Mouse (Mus musculus) limb, embryonic 10.5 days (tissue): ENCODE results near the gene Tspan14. TPM values are rescaled to one million over a fixed set of nuclear protein-coding genes. Genes with fewer than 3 reads are reported as not detected.

Experiments
- DNase-seq: peaks from one replicate; pipeline ENCODE4 v3.0.0-alpha.2; 2017; ENCODE audit warnings: low spot score
- H3K27ac ChIP-seq: fragments of 300-500 bp; sonication (generic); 2 replicates; pipeline ENCODE4 v1.5.1; 2016; ENCODE audit warnings: mild to moderate bottlenecking
- H3K27me3 ChIP-seq: fragments of 300-500 bp; sonication (generic); 2 replicates; pipeline ENCODE4 v1.6.1; 2016; ENCODE audit warnings: low read depth, mild to moderate bottlenecking; ENCODE audit not compliant: poor library complexity, severe bottlenecking
- H3K36me3 ChIP-seq: fragments of 300-500 bp; sonication (generic); 2 replicates; pipeline ENCODE4 v1.6.1; 2016; ENCODE audit warnings: mild to moderate bottlenecking, moderate library complexity
- H3K4me1 ChIP-seq: fragments of 300-500 bp; sonication (generic); 2 replicates; pipeline ENCODE4 v1.6.1; 2016
- H3K4me3 ChIP-seq: fragments of 300-500 bp; sonication (generic); 2 replicates; pipeline ENCODE4 v1.5.1; 2016; ENCODE audit warnings: mild to moderate bottlenecking, moderate library complexity
- H3K9me3 ChIP-seq: fragments of 300-500 bp; sonication (generic); replicated peaks from 2 replicates; pipeline ENCODE4 v1.6.1; 2016; ENCODE audit warnings: mild to moderate bottlenecking
- WGBS: fragments of 180-500 bp; shearing (Covaris S2); methylation state at CpG from one replicate; pipeline ENCODE4 v1.1.7; 2016; 5-methylcytosine and 5-hydroxymethylcytosine counted together
- polyA plus RNA-seq: library from polyadenylated mRNA; unstranded; fragments of >200 nt; fragmentation: Nextera tagmentation; extraction: Ambion mirVana; gene quantifications from 2 replicates; pipeline ENCODE4 v1.2.1, GENCODE M21; 2016

Gene Tspan14
- polyA plus RNA-seq, 1 experiment from 2014 or later = 77.6 TPM

GRCm38 (mm10) chr14:40943802-40944201 is 22.8 kb downstream of the Tspan14 start:
- no peak overlapping the region for H3K4me3 ChIP-seq
- no peak overlapping the region for H3K27ac ChIP-seq
- H3K36me3 ChIP-seq = peaks cover 31% of the 10 kb centered on the region
- 74% methylated on average over 2 of the region's 2 CpGs for WGBS
- no peaks in the 10 kb centered on the region for H3K27me3 ChIP-seq
- H3K9me3 ChIP-seq = no peaks in the 10 kb centered on the region
- H3K4me1 ChIP-seq = peaks cover 7% of the 10 kb centered on the region
- no peak for DNase-seq

- peaks cover 21% of the 10 kb centered on the region for H3K36me3 ChIP-seq
- no peak overlapping the region for H3K27ac ChIP-seq
- no peaks in the 10 kb centered on the region for H3K4me1 ChIP-seq
- no peaks in the 10 kb centered on the region for H3K9me3 ChIP-seq
- H3K27me3 ChIP-seq = no peaks in the 10 kb centered on the region
- DNase-seq = no peak
- H3K4me3 ChIP-seq = no peak overlapping the region
- 90% methylated on average over 2 of the region's 2 CpGs for WGBS
Measured at GRCm38 (mm10) chr14:40942429-40942828, 24.2 kb downstream of the Tspan14 start.

GRCm38 (mm10) chr14:40938380-40938987 is 28.1 kb downstream of the Tspan14 start:
- no peaks in the 10 kb centered on the region for H3K9me3 ChIP-seq
- no peak overlapping the region for H3K4me3 ChIP-seq
- peaks cover 5% of the 10 kb centered on the region; the same call in 1 of the 2 replicates for H3K4me1 ChIP-seq
- 90% methylated on average over 11 of the region's 11 CpGs for WGBS
- no peak for DNase-seq
- no peaks in the 10 kb centered on the region for H3K27me3 ChIP-seq
- H3K36me3 ChIP-seq = peaks cover 5% of the 10 kb centered on the region
- no peak overlapping the region for H3K27ac ChIP-seq

- H3K36me3 ChIP-seq = peaks cover 11% of the 10 kb centered on the region
- DNase-seq = no peak
- 89% methylated on average over 4 of the region's 4 CpGs for WGBS
- no peak overlapping the region for H3K4me3 ChIP-seq
- no peaks in the 10 kb centered on the region for H3K27me3 ChIP-seq
- H3K4me1 ChIP-seq = peaks cover 8% of the 10 kb centered on the region
- H3K27ac ChIP-seq = no peak overlapping the region
- H3K9me3 ChIP-seq = no peaks in the 10 kb centered on the region
Measured at GRCm38 (mm10) chr14:40937052-40937451, 29.6 kb downstream of the Tspan14 start.

GRCm38 (mm10) chr14:40935481-40935880 is 31.1 kb downstream of the Tspan14 start:
- no peak for DNase-seq
- H3K9me3 ChIP-seq = no peaks in the 10 kb centered on the region
- WGBS = 90% methylated on average over 1 of the region's 1 CpGs
- H3K4me1 ChIP-seq = peaks cover 21% of the 10 kb centered on the region
- no peak overlapping the region for H3K27ac ChIP-seq
- no peaks in the 10 kb centered on the region for H3K27me3 ChIP-seq
- peaks cover 11% of the 10 kb centered on the region for H3K36me3 ChIP-seq
- no peak overlapping the region for H3K4me3 ChIP-seq

GRCm38 (mm10) chr14:40935054-40935453 is 31.6 kb downstream of the Tspan14 start:
- no peak overlapping the region for H3K4me3 ChIP-seq
- no peak for DNase-seq
- peaks cover 21% of the 10 kb centered on the region for H3K4me1 ChIP-seq
- H3K27ac ChIP-seq = no peak overlapping the region
- H3K27me3 ChIP-seq = no peaks in the 10 kb centered on the region
- WGBS = 87% methylated on average over 2 of the region's 2 CpGs
- H3K36me3 ChIP-seq = peaks cover 11% of the 10 kb centered on the region
- H3K9me3 ChIP-seq = no peaks in the 10 kb centered on the region

- H3K36me3 ChIP-seq = peaks cover 11% of the 10 kb centered on the region
- no peak overlapping the region for H3K27ac ChIP-seq
- no peak overlapping the region for H3K4me3 ChIP-seq
- no peak for DNase-seq
- WGBS = 88% methylated on average over 7 of the region's 7 CpGs
- no peaks in the 10 kb centered on the region for H3K9me3 ChIP-seq
- peaks cover 28% of the 10 kb centered on the region for H3K4me1 ChIP-seq
- no peaks in the 10 kb centered on the region for H3K27me3 ChIP-seq
Measured at GRCm38 (mm10) chr14:40933328-40933727, 33.3 kb downstream of the Tspan14 start.

- H3K27ac ChIP-seq = no peak overlapping the region
- WGBS = 96% methylated on average over 9 of the region's 9 CpGs
- peaks cover 33% of the 10 kb centered on the region for H3K4me1 ChIP-seq
Measured at GRCm38 (mm10) chr14:40932225-40932624, 34.4 kb downstream of the Tspan14 start.

GRCm38 (mm10) chr14:40931115-40931829 is 35.3 kb downstream of the Tspan14 start:
- Histone ChIP-seq H3K27me3 (no peaks in the 10 kb centered on the region), H3K36me3 (peaks cover 13% of the 10 kb centered on the region), H3K4me1 (peaks cover 37% of the 10 kb centered on the region), H3K27ac (0 out of 2 replicates have a peak overlapping the region, but pooled peaks have one; percentile 30), H3K9me3 (no peaks in the 10 kb centered on the region), H3K4me3 (no peak overlapping the region)
- DNase-seq = no peak
- 72% methylated on average over 3 of the region's 3 CpGs for WGBS

More at GRCm38 (mm10) chr14:40932225-40932624, 34.4 kb downstream of the Tspan14 start:
- no peaks in the 10 kb centered on the region for H3K9me3 ChIP-seq
- no peaks in the 10 kb centered on the region for H3K27me3 ChIP-seq
- H3K4me3 ChIP-seq = no peak overlapping the region
- H3K36me3 ChIP-seq = peaks cover 11% of the 10 kb centered on the region
- no peak for DNase-seq

GRCm38 (mm10) chr14:40929943-40930342 is 36.7 kb downstream of the Tspan14 start:
- Histone ChIP-seq H3K36me3 (peaks cover 19% of the 10 kb centered on the region), H3K9me3 (no peaks in the 10 kb centered on the region), H3K4me3 (no peak overlapping the region), H3K27me3 (no peaks in the 10 kb centered on the region), H3K27ac (no peak overlapping the region), H3K4me1 (peaks cover 33% of the 10 kb centered on the region)
- DNase-seq = no peak
- 94% methylated on average over 2 of the region's 2 CpGs for WGBS

GRCm38 (mm10) chr14:40928897-40929296 is 37.7 kb downstream of the Tspan14 start:
- WGBS = 88% methylated on average over 5 of the region's 5 CpGs
- Histone ChIP-seq H3K4me1 (peaks cover 44% of the 10 kb centered on the region), H3K4me3 (no peak overlapping the region), H3K27me3 (no peaks in the 10 kb centered on the region), H3K27ac (no peak overlapping the region), H3K9me3 (no peaks in the 10 kb centered on the region), H3K36me3 (peaks cover 18% of the 10 kb centered on the region)
- DNase-seq = no peak

GRCm38 (mm10) chr14:40927041-40927440 is 39.6 kb downstream of the Tspan14 start:
- peaks cover 17% of the 10 kb centered on the region for H3K36me3 ChIP-seq
- 78% methylated on average over 2 of the region's 2 CpGs for WGBS
- H3K9me3 ChIP-seq = no peaks in the 10 kb centered on the region
- no peak overlapping the region for H3K27ac ChIP-seq
- H3K4me1 ChIP-seq = peaks cover 41% of the 10 kb centered on the region
- no peaks in the 10 kb centered on the region for H3K27me3 ChIP-seq
- H3K4me3 ChIP-seq = no peak overlapping the region
- no peak for DNase-seq

- Histone ChIP-seq H3K9me3 (no peaks in the 10 kb centered on the region), H3K4me1 (peaks cover 28% of the 10 kb centered on the region), H3K27me3 (no peaks in the 10 kb centered on the region), H3K4me3 (peak overlapping the region; percentile 8; the same call in 1 of the 2 replicates), H3K27ac (peak overlapping the region; percentile 75), H3K36me3 (peaks cover 24% of the 10 kb centered on the region)
- WGBS = 32% methylated on average over 10 of the region's 10 CpGs
- DNase-seq = peak; percentile 39
Measured at GRCm38 (mm10) chr14:40924378-40925113, 42.1 kb downstream of the Tspan14 start.
